Mouse (Mus musculus): Measurements from ENCODE around the gene Vsir.

Vsir gene

DNA sequence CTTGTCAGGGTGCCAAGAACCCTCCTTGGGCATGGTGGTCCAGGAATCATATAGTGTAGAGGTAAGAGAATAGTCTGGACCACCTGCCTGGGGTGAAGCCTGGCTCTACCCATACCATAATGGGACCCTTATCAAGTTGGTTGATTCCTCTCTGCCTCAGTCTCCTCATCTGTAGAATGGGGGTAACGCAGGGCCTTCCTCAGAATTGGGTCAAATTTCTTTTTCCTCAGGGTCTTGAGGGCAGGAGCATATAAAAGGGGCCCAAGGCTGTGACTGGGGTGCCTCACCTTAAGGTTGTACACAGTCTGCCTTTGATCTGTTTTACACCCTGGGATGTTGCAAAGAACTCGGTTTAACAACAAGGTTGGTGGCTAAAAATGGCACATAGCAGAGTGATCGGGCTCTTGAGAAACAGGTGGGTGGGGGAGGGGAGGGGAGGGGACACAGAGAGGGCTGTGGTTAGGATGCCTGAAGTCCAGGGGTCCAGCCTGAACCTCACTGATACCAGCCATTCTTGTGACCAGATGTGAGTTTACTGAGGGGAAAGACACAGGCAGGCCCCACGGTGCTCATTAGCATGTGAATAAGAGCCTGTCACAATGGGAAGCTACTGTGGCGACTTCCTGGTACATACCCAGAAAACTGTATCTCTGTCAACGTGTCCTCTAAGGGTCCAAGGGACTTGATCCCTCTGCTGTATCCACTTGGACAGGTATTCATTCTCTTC is 43.7 kb downstream of the Vsir start:
- no peak for DNase-seq

GRCm38 (mm10) chr10:60390904-60391420 is 44.3 kb downstream of the Vsir start:
- no peak for DNase-seq

GRCm38 (mm10) chr10:60391661-60392060 is 45.0 kb downstream of the Vsir start:
- no peak for DNase-seq

GRCm38 (mm10) chr10:60394936-60395335 is 48.3 kb downstream of the Vsir start:
- no peak for DNase-seq

- no peak for DNase-seq
Measured at GRCm38 (mm10) chr10:60395605-60396004, 49.0 kb downstream of the Vsir start.

DNA sequence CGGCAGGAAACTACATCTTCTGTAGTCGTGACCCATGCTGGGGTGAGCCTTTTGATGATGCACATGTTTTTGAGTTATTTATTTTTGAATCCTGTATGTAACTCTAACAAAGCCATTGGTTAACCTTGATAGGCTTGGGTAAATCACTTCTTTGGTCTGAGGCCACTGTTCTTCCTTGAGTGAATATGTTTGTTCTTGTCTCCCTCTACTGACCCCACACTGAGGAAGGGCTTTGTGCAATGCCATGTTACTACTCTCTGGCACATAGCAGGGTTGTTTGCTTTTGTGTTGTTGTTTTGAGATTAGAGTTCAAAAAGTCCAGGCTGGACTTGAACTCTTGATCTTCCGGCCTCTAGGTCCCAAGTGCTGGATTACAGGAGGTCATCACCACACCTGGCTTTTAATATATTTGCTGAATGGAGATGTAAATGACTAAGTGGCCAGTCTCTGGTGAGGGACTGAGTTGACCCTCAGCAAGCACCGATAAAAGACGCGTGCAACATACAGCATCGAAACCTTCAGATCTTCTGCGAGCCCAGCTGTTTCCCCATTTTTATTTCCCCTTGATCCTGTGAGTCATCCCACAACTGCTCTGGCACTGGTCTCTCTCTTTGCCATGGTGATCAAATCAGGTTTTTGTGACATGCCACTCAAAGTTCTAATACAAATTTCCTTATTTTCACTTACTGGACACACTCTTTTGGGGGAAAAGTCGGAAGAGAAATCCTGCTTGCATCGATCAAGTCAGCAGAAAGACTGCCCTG is 51.6 kb downstream of the Vsir start:
- DNase-seq, result no peak

- no peak for DNase-seq
Measured at GRCm38 (mm10) chr10:60399449-60399848, 52.8 kb downstream of the Vsir start, which contains the start of gene Gm17455. Gm17455 (plus strand) TSS chr10:60399726.

DNA sequence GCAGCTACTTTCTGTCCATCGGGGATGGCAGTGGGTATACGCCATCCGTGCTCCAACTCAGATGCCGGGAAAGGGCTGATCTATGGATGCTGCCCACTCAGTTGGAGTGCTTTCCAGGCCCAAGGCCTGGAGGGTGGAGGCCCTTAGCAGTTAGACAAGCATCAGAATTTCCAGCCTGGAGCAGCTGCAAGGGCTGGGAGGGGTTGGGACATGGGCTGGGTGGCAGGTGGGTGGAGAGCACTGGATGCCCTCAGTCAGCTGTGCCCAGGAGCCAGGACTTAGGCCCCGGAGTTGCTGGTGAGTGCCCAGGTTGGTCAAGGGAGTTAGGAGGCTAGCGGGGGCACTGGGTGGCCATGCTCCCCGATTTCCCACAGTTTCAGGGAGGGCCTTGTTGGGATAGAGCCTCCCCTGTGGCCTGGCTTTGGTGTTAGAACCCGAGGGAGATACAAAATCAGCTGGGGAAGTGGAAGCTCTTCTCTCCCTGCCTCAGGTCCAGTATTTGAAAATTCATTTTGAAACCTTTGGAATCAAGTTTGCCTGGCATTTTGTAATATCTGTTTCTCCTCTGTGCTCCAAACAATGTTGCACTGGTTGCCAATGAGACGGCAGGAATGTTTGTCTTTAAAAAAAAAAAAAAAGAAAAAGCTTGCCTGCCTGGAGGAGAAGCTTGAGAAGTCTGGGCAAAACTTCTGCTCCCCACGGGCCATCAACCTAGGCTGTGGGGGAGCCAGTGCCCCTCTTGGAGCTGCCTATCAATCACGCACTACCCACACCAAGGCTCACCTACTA is 54.0 kb downstream of the Vsir start:
- DNase-seq, result no peak

DNA sequence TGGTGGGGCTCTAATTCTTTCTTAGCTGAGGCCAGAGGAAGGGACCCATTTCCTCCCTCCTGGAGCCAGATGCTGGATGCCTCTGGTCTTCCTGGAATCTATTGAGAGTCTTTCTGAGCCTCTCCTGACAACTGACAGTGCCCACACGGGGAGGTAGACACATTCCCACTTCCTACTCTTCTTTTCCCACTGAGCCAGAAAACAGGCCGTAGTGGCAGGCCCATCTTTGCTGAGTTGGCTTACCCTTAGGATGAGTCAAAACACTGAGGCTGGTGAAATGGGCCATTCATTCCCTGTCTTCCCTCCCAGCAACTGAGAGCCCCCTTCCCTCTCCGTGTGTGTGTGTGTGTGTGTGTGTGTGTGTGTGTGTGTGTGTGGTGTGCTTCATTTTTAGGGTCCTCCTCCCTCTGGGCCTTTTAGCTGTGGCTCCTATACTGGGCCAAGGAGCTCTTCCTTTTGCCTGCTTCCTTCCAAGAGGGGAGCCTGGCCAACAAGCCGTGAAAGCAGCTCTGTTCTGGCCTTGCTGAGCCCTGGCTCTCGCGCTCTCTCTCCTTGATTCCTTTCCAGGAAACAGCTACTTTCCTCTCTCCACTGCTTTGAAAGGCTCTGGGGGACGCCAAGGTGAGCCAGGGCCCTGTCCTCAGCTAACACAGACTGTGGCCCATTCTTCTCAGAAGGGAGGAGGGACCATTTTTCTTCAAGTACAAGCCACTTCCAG is 59.0 kb downstream of the Vsir start:
- DNase-seq, result no peak

DNA sequence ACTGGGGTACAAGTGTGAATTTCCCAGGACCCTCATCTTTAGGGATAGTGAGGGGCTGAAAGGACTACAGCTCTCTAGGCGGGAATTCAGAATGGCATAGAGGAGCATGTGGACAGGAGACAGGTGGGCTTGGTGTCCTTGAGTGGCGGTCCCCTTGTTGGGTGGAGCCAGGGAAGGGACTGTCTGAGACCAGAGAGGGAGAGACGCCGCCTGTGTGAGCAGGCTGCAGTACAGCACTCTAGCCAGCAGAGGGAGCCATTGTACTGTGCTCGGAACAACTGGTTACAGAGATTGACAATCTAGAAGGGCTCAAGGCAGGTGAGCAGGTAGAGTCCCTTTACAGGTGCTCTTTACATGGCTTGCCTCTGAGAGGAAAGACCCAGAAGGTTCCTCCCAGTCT is 61.2 kb downstream of the Vsir start:
- DNase-seq, result peak; percentile 64

- no peak for DNase-seq
Measured at GRCm38 (mm10) chr10:60411794-60412193, 65.1 kb downstream of the Vsir start.

DNA sequence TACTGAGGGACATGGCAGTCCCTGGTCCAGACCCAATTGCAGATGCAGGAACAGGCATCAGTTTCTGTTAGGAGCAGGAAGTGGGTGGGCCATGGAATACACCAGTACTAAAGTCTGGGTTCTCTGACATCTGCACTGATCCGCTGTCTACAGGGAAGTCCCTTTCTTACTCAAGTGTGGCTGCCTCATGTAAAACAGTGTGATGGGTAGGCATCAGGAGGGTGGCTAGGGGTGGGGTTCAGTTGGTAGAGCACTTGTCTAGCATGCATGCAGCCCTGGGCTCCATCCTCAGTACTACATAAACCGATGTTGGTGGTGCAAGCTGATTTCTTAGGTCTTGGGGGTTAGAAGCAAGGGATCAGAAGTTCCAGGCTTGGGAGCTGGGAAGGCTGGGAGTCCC is 67.1 kb downstream of the Vsir start:
- DNase-seq, result no peak

- peak; percentile 60 for DNase-seq
Measured at GRCm38 (mm10) chr10:60417041-60417440, 70.4 kb downstream of the Vsir start.

DNA sequence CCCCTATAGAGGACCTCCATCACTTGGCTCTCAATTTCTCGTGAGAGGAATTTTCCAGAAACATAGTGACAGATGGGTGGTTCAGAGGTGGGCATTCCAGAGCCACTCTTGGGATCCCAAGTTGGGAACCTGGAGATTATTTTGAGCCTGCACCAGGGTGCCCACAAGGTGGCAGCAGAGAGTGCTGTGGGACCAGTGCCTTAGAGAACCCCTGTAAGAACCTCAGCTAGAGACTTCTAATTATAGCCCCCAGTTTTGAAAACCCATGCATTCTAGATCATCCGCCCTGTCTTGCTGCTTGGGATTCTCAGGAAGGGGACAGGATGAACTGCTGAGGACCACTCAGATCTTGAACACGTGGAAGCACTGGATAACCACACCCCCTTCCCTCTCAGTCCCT is 71.5 kb downstream of the Vsir start:
- DNase-seq, result peak; percentile 66

- no peak for DNase-seq
Measured at GRCm38 (mm10) chr10:60419624-60420023, 73.0 kb downstream of the Vsir start.
